Mouse (Mus musculus) stomach, postnatal 0 days (tissue): ENCODE results near the gene Spag7. TPM values are rescaled to one million over a fixed set of nuclear protein-coding genes. Genes with fewer than 3 reads are reported as not detected.

Experiments
- ATAC-seq: fragments of 200-750 bp; cut with Nextera tagmentation; 2 replicates; pipeline ENCODE4 v1.8.0; 2017; ENCODE audit not compliant: low FRiP score, low TSS enrichment
- DNase-seq: peaks from one replicate; pipeline ENCODE4 v3.0.0-alpha.2; 2016; ENCODE audit warnings: low spot score
- H3K27ac ChIP-seq: fragments of 300-500 bp; sonication (generic); replicated peaks from 2 replicates; pipeline ENCODE4 v1.5.1; 2014; ENCODE audit warnings: mild to moderate bottlenecking, control low read depth
- H3K27me3 ChIP-seq: fragments of 300-500 bp; sonication (generic); 2 replicates; pipeline ENCODE4 v1.6.1; 2014; ENCODE audit warnings: low read length; ENCODE audit not compliant: control insufficient read depth, insufficient read depth
- H3K36me3 ChIP-seq: fragments of 300-500 bp; sonication (generic); 2 replicates; pipeline ENCODE4 v1.6.1; 2014; ENCODE audit warnings: low read length, mixed read lengths; ENCODE audit not compliant: control insufficient read depth, insufficient read depth
- H3K4me1 ChIP-seq: fragments of 300-500 bp; sonication (generic); replicated peaks from 2 replicates; pipeline ENCODE4 v1.6.1; 2014; ENCODE audit warnings: antibody characterized with exemption; ENCODE audit not compliant: control insufficient read depth, insufficient read depth
- H3K4me2 ChIP-seq: fragments of 300-500 bp; sonication (generic); replicated peaks from 2 replicates; pipeline ENCODE4 v1.6.1; 2014; ENCODE audit warnings: low read depth, mild to moderate bottlenecking, control low read depth, moderate library complexity
- H3K4me3 ChIP-seq: fragments of 300-500 bp; sonication (generic); 2 replicates; pipeline ENCODE4 v1.5.1; 2014; ENCODE audit warnings: low read depth, low read length, control low read depth
- H3K9ac ChIP-seq: fragments of 300-500 bp; sonication (generic); 2 replicates; pipeline ENCODE4 v1.6.1; 2014; ENCODE audit warnings: mild to moderate bottlenecking, low read length, control low read depth, mixed read lengths
- H3K9me3 ChIP-seq: fragments of 300-500 bp; sonication (generic); 2 replicates; pipeline ENCODE4 v1.6.1; 2016; ENCODE audit warnings: low read length; ENCODE audit not compliant: control insufficient read depth
- CTCF ChIP-seq: IDR thresholded peaks from 2 replicates; pipeline ENCODE4 v1.5.1; 2016; ENCODE audit warnings: antibody characterized with exemption, low read depth, mild to moderate bottlenecking, moderate library complexity
- EP300 ChIP-seq: optimal IDR thresholded peaks from 2 replicates; pipeline ENCODE3; 2016; ENCODE audit warnings: antibody characterized with exemption
- WGBS: fragments of 180-500 bp; shearing (Covaris S2); extraction: QIAGEN DNeasy Blood & Tissue Kit; methylation state at CpG from one replicate; pipeline ENCODE4 v1.1.7; 2014; 5-methylcytosine and 5-hydroxymethylcytosine counted together
- polyA plus RNA-seq: library from polyadenylated mRNA; unstranded; fragments of >200 nt; fragmentation: Nextera tagmentation; extraction: Ambion mirVana; gene quantifications from 2 replicates; pipeline ENCODE4 v1.2.1, GENCODE M21; 2015

Gene Spag7
- polyA plus RNA-seq, 1 experiment from 2014 or later: 77.7 TPM

DNA sequence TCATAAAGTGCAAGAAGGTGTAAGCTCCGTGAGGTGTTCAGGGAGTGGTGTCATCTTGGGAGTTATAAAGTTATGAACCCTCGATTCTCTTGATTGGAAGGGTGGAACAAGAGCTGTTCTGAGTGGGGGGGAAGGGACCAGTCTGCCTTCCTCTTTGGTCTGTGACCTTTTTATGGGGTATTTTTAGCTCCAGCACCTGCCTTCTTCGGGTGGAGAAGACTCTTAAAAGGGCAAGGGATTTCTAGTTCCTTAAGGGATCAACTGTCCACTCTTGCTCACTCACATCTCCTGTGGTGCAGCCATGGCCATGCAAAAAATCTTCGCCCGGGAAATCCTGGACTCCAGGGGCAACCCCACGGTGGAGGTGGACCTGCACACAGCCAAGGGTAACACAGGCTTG lies 11.6 kb downstream of the Spag7 start:
- peaks cover 5% of the 10 kb centered on the region; the same call in 1 of the 2 replicates for H3K4me1 ChIP-seq
- no peak for TF ChIP-seq EP300
- no peak for TF ChIP-seq CTCF
- 59% methylated on average over 6 of the region's 6 CpGs for WGBS
- ATAC-seq (no peak), DNase-seq (no peak)
- H3K27me3 ChIP-seq: no peaks in the 10 kb centered on the region
- H3K27ac ChIP-seq: no peak overlapping the region
- H3K9me3 ChIP-seq: no peaks in the 10 kb centered on the region
- H3K36me3 ChIP-seq: peaks cover 3% of the 10 kb centered on the region; the same call in 1 of the 2 replicates
- no peak overlapping the region for H3K9ac ChIP-seq
- no peak overlapping the region for H3K4me3 ChIP-seq
- H3K4me2 ChIP-seq: no peak overlapping the region

DNA sequence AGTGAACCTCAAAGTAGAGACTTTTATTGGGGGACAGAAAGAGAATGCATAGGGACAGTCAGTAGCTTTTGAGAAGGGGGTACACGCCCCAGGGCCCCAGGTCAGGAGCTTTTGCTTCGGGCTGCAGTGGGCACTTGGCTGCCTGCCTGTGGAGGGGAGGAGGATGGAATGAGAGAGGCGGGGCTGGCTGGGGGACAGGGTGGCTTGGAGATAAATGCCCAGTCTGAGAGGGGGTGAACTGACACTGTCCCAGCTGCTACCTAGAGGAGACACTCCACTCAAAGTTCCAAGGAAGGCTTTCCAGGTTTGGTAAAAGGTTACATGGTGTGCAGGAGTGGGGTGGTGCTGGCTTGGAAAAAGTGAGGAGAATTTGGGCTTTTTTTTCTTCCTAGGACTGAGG lies 12.3 kb downstream of the Spag7 start, which contains the start of gene Eno3:
TSS of gene Eno3 (plus strand) at position 239 of the 400 bp plus-strand sequence.
- Histone ChIP-seq H3K4me1 (peaks cover 5% of the 10 kb centered on the region; the same call in 1 of the 2 replicates), H3K36me3 (no peaks in the 10 kb centered on the region), H3K9ac (peak within 1 kb of the TSS; percentile 67), H3K9me3 (no peaks in the 10 kb centered on the region), H3K27ac (peak within 1 kb of the TSS; percentile 100), H3K27me3 (no peaks in the 10 kb centered on the region), H3K4me3 (peak within 1 kb of the TSS; percentile 100), H3K4me2 (peak within 1 kb of the TSS; percentile 90)
- DNase-seq (no peak), ATAC-seq (no peak)
- TF ChIP-seq CTCF: no peak
- no peak for TF ChIP-seq EP300
- WGBS: 22% methylated on average over 3 of the region's 3 CpGs

DNA sequence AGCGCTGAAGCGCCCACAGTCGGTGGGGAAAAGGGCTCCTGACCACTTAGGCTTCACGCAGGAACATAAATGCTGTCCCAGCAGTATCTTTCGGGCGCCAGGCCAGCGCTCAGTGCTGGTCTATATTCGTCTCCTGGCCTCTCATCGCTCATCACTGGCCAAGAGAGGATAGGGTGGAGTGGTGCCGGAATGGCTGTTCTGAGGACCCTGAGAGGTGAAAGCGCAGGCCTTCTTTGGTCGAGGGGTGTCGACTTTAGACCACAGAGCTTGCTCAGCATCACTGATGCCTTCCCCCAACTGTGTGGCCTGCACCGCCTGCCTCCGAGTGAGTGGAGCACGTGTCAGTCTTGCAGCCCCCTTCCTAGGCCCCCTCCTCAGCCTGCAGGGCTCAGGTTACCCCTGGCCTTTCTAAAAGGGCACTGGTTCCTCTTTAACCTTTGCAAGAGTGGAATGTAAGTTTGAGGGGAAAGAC lies 12.7 kb downstream of the Spag7 start:
- TF ChIP-seq CTCF (no peak), EP300 (no peak)
- Histone ChIP-seq H3K36me3 (no peaks in the 10 kb centered on the region), H3K9ac (peak overlapping the region; percentile 67), H3K4me3 (peak overlapping the region; percentile 100), H3K4me1 (peaks cover 5% of the 10 kb centered on the region; the same call in 1 of the 2 replicates), H3K27ac (peak overlapping the region; percentile 100), H3K4me2 (peak overlapping the region; percentile 90), H3K9me3 (no peaks in the 10 kb centered on the region), H3K27me3 (no peaks in the 10 kb centered on the region)
- no peak for DNase-seq
- peak; percentile 9; the same call in 1 of the 2 replicates for ATAC-seq
- 15% methylated on average over 16 of the region's 16 CpGs for WGBS

DNA sequence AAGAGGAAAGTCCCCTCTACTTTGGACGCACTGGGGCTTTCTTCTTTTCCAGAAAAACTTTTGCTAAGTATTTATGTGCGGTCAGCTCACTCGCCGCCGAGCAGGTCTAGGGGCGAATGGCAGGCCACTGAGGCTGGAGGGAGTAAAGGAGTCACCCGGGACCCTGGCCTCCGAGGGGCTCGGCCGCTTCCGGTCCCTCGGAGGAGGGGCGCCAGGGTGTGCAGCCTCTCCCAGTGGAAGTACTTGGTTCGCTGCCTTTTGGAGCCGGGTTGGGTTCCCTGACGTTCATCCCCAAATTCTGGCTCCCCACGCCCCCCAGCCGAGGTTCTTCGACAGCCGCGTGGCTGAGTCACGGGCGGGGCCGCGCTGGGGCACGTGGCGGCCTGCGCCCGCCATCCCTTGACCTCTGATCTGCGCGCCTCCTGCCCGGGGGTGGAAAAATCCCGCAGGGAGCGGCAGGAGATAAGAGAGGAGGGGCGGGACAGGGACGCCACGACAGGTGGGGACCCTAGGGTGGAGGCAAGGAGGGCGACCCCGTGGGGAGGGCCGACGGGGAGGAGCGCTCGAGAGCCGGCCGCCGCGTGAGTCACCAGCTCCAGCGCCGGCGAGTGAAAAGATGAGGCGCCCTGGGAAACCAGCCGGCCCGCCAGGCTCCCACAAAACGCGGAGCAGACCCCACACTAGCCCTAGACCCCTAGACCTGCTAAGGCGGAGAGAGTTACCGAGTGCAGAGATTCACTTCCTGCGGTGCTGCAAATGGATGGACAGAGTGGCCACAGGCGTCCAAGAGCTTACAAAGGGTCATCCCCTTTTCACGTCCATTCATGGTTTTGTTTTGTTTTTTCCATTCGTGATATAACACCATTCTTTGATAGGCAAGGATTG lies 13.4 kb downstream of the Spag7 start:
- H3K4me2 ChIP-seq: peak overlapping the region; percentile 90
- DNase-seq: peak; percentile 79
- H3K36me3 ChIP-seq: peaks cover 3% of the 10 kb centered on the region; the same call in 1 of the 2 replicates
- H3K4me3 ChIP-seq: peak overlapping the region; percentile 100
- no peaks in the 10 kb centered on the region for H3K9me3 ChIP-seq
- peaks cover 5% of the 10 kb centered on the region; the same call in 1 of the 2 replicates for H3K4me1 ChIP-seq
- ATAC-seq: peak; percentile 17
- TF ChIP-seq CTCF (0 out of 2 replicates have a peak, but pooled peaks have one; percentile 4), EP300 (no peak)
- no peaks in the 10 kb centered on the region for H3K27me3 ChIP-seq
- H3K27ac ChIP-seq: peak overlapping the region; percentile 100
- H3K9ac ChIP-seq: peak overlapping the region; percentile 67
- WGBS: under 1% methylated on average over 60 of the region's 61 CpGs

DNA sequence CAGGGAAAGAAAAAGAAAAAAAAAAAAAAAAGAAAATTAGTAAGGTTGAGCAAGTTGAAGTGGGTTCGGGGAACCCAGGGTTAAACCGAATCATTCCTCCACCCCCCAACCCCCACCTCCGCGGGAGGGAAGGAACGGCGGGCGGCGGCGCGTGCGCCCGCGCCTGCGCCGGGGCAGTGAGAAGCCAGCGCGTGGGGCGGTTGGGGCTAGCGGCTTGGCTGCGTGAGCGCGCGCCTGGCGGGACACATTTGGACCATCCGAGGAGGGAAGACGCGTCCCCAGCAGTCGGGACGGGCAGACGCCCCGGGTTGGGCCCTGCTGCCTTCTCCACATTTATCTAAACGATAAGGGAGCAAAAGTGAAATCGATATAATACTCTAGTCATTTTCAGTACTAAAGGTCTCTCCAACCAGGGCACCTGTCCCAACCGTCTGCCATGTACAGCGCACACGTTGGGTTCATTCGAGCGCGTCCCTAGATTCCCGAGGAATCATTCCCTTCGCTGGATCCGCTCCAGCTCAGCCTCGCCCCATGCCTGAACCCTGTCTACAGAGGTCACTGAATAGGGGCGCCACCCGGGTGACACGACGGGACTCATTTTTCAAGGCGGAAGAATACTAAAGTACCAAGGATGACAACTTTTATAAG lies 14.2 kb downstream of the Spag7 start:
- peak overlapping the region; percentile 100 for H3K4me3 ChIP-seq
- DNase-seq: peak; percentile 88
- H3K27me3 ChIP-seq: no peaks in the 10 kb centered on the region
- peak; percentile 43 for ATAC-seq
- TF ChIP-seq EP300 (no peak), CTCF (no peak)
- peak overlapping the region; percentile 100 for H3K27ac ChIP-seq
- H3K9me3 ChIP-seq: no peaks in the 10 kb centered on the region
- peak overlapping the region; percentile 90 for H3K4me2 ChIP-seq
- H3K9ac ChIP-seq: peak overlapping the region; percentile 67
- WGBS: under 1% methylated on average over 47 of the region's 48 CpGs
- peaks cover 5% of the 10 kb centered on the region; the same call in 1 of the 2 replicates for H3K36me3 ChIP-seq
- H3K4me1 ChIP-seq: peaks cover 5% of the 10 kb centered on the region; the same call in 1 of the 2 replicates
